Mouse (Mus musculus) embryo, embryonic 10 days (tissue): ENCODE measurements around the gene Myo1c.
"Not testable (repeated sequence)": the region's sequence is repeated elsewhere in the genome, so short reads cannot be mapped to it uniquely, and the experiment has no call there.

Experiments
- DNase-seq: peaks from one replicate; pipeline ENCODE4 v3.0.0-alpha.2; 2015; ENCODE audit warnings: low spot score

Gene Myo1c

GRCm38 (mm10) chr11:75669176-75669852, 19.0 kb downstream of the Myo1c start:
- DNase-seq: no peak

GRCm38 (mm10) chr11:75669853-75670200, 19.5 kb downstream of the Myo1c start:
- no peak for DNase-seq

- no peak for DNase-seq
Observed at GRCm38 (mm10) chr11:75671426-75672180, 21.3 kb downstream of the Myo1c start.

- no peak for DNase-seq
Observed at GRCm38 (mm10) chr11:75673411-75673810, 23.1 kb downstream of the Myo1c start.

- no peak for DNase-seq
Observed at GRCm38 (mm10) chr11:75674875-75675274, 24.6 kb downstream of the Myo1c start.

- DNase-seq: no peak
Observed at GRCm38 (mm10) chr11:75677881-75678746, 27.8 kb downstream of the Myo1c start.

- DNase-seq: peak; percentile 99
Observed at GRCm38 (mm10) chr11:75678747-75679438, 28.6 kb downstream of the Myo1c start, which contains the start of gene Crk. Gene Crk, plus strand, starts transcription at chr11:75679259.

GRCm38 (mm10) chr11:75679439-75680171, 29.3 kb downstream of the Myo1c start:
- DNase-seq: peak; percentile 76

GRCm38 (mm10) chr11:75684462-75684861, 34.2 kb downstream of the Myo1c start:
- no peak for DNase-seq

GRCm38 (mm10) chr11:75684956-75685355, 34.7 kb downstream of the Myo1c start:
- DNase-seq: no peak

- DNase-seq: no peak
Observed at GRCm38 (mm10) chr11:75687343-75687993, 37.2 kb downstream of the Myo1c start.

GRCm38 (mm10) chr11:75688132-75688531, 37.8 kb downstream of the Myo1c start:
- no peak for DNase-seq

- DNase-seq: no peak
Observed at GRCm38 (mm10) chr11:75689977-75690376, 39.7 kb downstream of the Myo1c start.

GRCm38 (mm10) chr11:75691047-75691446, 40.7 kb downstream of the Myo1c start:
- DNase-seq: no peak

GRCm38 (mm10) chr11:75693570-75693969, 43.3 kb downstream of the Myo1c start:
- no peak for DNase-seq

GRCm38 (mm10) chr11:75697464-75697863, 47.2 kb downstream of the Myo1c start:
- DNase-seq: not testable (repeated sequence)

- DNase-seq: no peak
Observed at GRCm38 (mm10) chr11:75700557-75700956, 50.3 kb downstream of the Myo1c start.

GRCm38 (mm10) chr11:75702761-75703160, 52.5 kb downstream of the Myo1c start:
- no peak for DNase-seq

- no peak for DNase-seq
Observed at GRCm38 (mm10) chr11:75703748-75704147, 53.4 kb downstream of the Myo1c start.

GRCm38 (mm10) chr11:75713949-75714348, 63.6 kb downstream of the Myo1c start:
- DNase-seq: no peak

GRCm38 (mm10) chr11:75715556-75715955, 65.3 kb downstream of the Myo1c start:
- no peak for DNase-seq
